Comparison of ENCODE assay signal across 20 mouse cellular contexts in the genomic region with DNA sequence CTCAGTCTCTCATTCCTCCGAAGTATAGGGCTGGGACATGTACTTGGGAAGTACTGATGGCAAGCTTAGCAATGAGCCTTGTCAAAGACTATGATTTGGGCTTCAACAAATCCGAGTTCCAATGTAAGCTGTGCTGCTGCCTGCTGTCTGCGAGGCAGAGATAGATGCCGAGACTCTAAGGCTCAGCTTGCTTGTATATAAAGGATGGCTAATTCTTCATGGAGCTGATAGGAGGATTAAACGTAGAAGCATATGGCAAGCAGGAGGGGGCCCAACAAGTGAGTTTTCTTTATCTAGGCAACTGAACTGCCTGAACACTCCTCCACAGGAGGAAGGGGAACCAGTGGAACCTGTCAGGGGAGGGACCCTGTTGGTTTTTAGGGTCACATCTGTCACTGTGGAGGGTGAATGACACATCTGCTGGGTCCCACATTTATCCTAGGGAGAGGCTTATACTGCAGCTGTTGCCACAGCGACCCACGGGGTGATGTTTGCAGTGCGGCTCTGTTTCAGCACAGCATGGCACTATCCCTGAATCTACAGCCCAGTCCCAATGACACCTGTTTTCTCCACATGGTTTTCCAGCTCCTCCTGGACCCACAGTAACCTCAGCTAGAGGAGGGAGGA. TPM values are rescaled to one million over a fixed set of nuclear protein-coding genes. Genes with fewer than 3 reads are reported as not detected.
DNase-seq lines count a peak whose midpoint lies in the region; ATAC-seq and TF ChIP-seq lines count a peak whose summit lies in the region.
"Had no signal": no experiment of that assay in that cellular context is flagged by ENCODE, and none has a peak within 500 bp of the region (broad histone marks: within the 10 kb centered on the region; RNA-seq: fewer than 3 reads in every experiment).

No protein-coding gene starts in this region.

- H3K4me1 ChIP-seq in forebrain, embryonic 13.5 days, result 0 out of 2 replicates have a peak, but pooled peaks cover 4% of the 10 kb centered on the region
- no peaks in the 10 kb centered on the region for H3K4me1 ChIP-seq in forebrain, embryonic 11.5 days (replicated peaks; ENCODE audit: control insufficient read depth, insufficient read depth, low read length)
- no peaks in the 10 kb centered on the region for H3K4me1 ChIP-seq in hindbrain, embryonic 16.5 days (ENCODE audit: control insufficient read depth, insufficient read depth, low read depth, low read length)
- H3K4me1 ChIP-seq in hindbrain, embryonic 11.5 days (replicated peaks; ENCODE audit: control insufficient read depth, insufficient read depth, low read length), result no peaks in the 10 kb centered on the region
- H3K4me1 ChIP-seq in hindbrain, postnatal 0 days (ENCODE audit: insufficient read depth, low read length), result no peaks in the 10 kb centered on the region
- H3K4me1 ChIP-seq: hindbrain, embryonic 15.5 days; neural tube, embryonic 12.5 days had no signal

- H3K27me3 ChIP-seq in forebrain, embryonic 13.5 days, result no peaks in the 10 kb centered on the region
- no peaks in the 10 kb centered on the region for H3K27me3 ChIP-seq in forebrain, embryonic 11.5 days (ENCODE audit: control insufficient read depth, insufficient read depth, low read length)
- H3K27me3 ChIP-seq in hindbrain, embryonic 16.5 days (replicated peaks; ENCODE audit: control insufficient read depth, insufficient read depth, low read length), result no peaks in the 10 kb centered on the region
- H3K27me3 ChIP-seq in hindbrain, embryonic 11.5 days (ENCODE audit: control insufficient read depth, insufficient read depth, low read length), result no peaks in the 10 kb centered on the region
- H3K27me3 ChIP-seq in hindbrain, postnatal 0 days (ENCODE audit: insufficient read depth, low read length), result no peaks in the 10 kb centered on the region
- H3K27me3 ChIP-seq in myocyte (ENCODE audit: control insufficient read depth, insufficient read depth, insufficient read length), result no peaks in the 10 kb centered on the region
- H3K27me3 ChIP-seq: CH12.LX; hindbrain, embryonic 15.5 days; neural tube, embryonic 12.5 days had no signal

- no peak overlapping the region for H3ac ChIP-seq in myocyte (ENCODE audit: control insufficient read depth, insufficient read length)

- TF ChIP-seq POLR2A in myocyte (IDR thresholded peaks at IDR 0.05; ENCODE audit: insufficient read length, low read depth), result no peak

- no peak overlapping the region for H3K27ac ChIP-seq in forebrain, embryonic 13.5 days
- H3K27ac ChIP-seq in forebrain, embryonic 11.5 days (ENCODE audit: low read depth, low read length), result no peak overlapping the region
- H3K27ac ChIP-seq in hindbrain, embryonic 16.5 days (ENCODE audit: low read depth, low read length), result no peak overlapping the region
- no peak overlapping the region for H3K27ac ChIP-seq in hindbrain, embryonic 11.5 days (ENCODE audit: low read depth, low read length)
- no peak overlapping the region for H3K27ac ChIP-seq in hindbrain, postnatal 0 days
- H3K27ac ChIP-seq: hindbrain, embryonic 15.5 days; neural tube, embryonic 12.5 days had no signal

- H3K4me2 ChIP-seq in forebrain, embryonic 13.5 days, result no peak overlapping the region
- H3K4me2 ChIP-seq in forebrain, embryonic 11.5 days (ENCODE audit: low read depth, low read length, severe bottlenecking), result no peak overlapping the region
- no peak overlapping the region for H3K4me2 ChIP-seq in hindbrain, embryonic 16.5 days (ENCODE audit: low read length)
- no peak overlapping the region for H3K4me2 ChIP-seq in hindbrain, embryonic 11.5 days (replicated peaks; ENCODE audit: low read depth, low read length)
- no peak overlapping the region for H3K4me2 ChIP-seq in hindbrain, postnatal 0 days (ENCODE audit: low read depth, low read length)
- H3K4me2 ChIP-seq in myocyte (ENCODE audit: low read depth), result no peak overlapping the region
- H3K4me2 ChIP-seq: hindbrain, embryonic 15.5 days; liver, embryonic 11.5 days; neural tube, embryonic 12.5 days had no signal

- DNase-seq in forebrain, embryonic 11.5 days (ENCODE audit: low spot score), result no peak
- DNase-seq in hindbrain, embryonic 11.5 days (ENCODE audit: low spot score), result no peak
- no peak for DNase-seq in hindbrain, postnatal 0 days (ENCODE audit: low spot score)
- DNase-seq in urinary bladder, adult 18-20 months (ENCODE audit: low spot score in 2 of 2), result no peak
- DNase-seq: adrenal gland, adult 8-10 months; cerebellum, adult 11-12 months; kidney, adult 8-10 months; kidney, postnatal 36 days; layer of hippocampus, adult 9-11 months; lung, adult 2 months; lung, postnatal 4 days; thymus, adult 18-20 months had no signal

- H3K4me3 ChIP-seq in forebrain, embryonic 13.5 days, result no peak overlapping the region
- H3K4me3 ChIP-seq in forebrain, embryonic 11.5 days (ENCODE audit: low read depth, low read length), result no peak overlapping the region
- no peak overlapping the region for H3K4me3 ChIP-seq in hindbrain, embryonic 16.5 days (ENCODE audit: low read length)
- no peak overlapping the region for H3K4me3 ChIP-seq in hindbrain, embryonic 11.5 days (ENCODE audit: low read depth, low read length)
- H3K4me3 ChIP-seq in hindbrain, postnatal 0 days (ENCODE audit: low read length), result no peak overlapping the region
- no peak overlapping the region for H3K4me3 ChIP-seq in myocyte
- H3K4me3 ChIP-seq: hindbrain, embryonic 15.5 days; neural tube, embryonic 12.5 days had no signal

- H3K9ac ChIP-seq in forebrain, embryonic 13.5 days, result no peak overlapping the region
- H3K9ac ChIP-seq in forebrain, embryonic 11.5 days (ENCODE audit: low read length), result no peak overlapping the region
- no peak overlapping the region for H3K9ac ChIP-seq in hindbrain, embryonic 16.5 days (ENCODE audit: low read depth, low read length)
- no peak overlapping the region for H3K9ac ChIP-seq in hindbrain, embryonic 11.5 days (ENCODE audit: low read depth, low read length)
- H3K9ac ChIP-seq in hindbrain, postnatal 0 days (replicated peaks; ENCODE audit: low read length), result no peak overlapping the region
- H3K9ac ChIP-seq: hindbrain, embryonic 15.5 days; neural tube, embryonic 12.5 days had no signal

- H3K79me2 ChIP-seq in myocyte (ENCODE audit: control insufficient read depth, insufficient read depth), result no peaks in the 10 kb centered on the region

- 0 out of 2 replicates have a peak, but pooled peaks have one; percentile 19 for ATAC-seq in forebrain, embryonic 13.5 days
- ATAC-seq in forebrain, embryonic 11.5 days (replicated peaks; ENCODE audit: low FRiP score), result no peak
- peak; percentile 45; the same call in 1 of the 2 replicates for ATAC-seq in hindbrain, embryonic 16.5 days
- ATAC-seq in hindbrain, embryonic 11.5 days (ENCODE audit: low FRiP score), result no peak
- 0 out of 2 replicates have a peak, but pooled peaks have one; percentile 19 for ATAC-seq in hindbrain, postnatal 0 days
- no peak for ATAC-seq in granulocyte monocyte progenitor cell, adult 5-6 weeks (replicated peaks; ENCODE audit: poor library complexity, severe bottlenecking)

- H3K9me3 ChIP-seq in forebrain, embryonic 13.5 days (replicated peaks), result no peaks in the 10 kb centered on the region
- no peaks in the 10 kb centered on the region for H3K9me3 ChIP-seq in forebrain, embryonic 11.5 days (ENCODE audit: control insufficient read depth, low read length)
- no peaks in the 10 kb centered on the region for H3K9me3 ChIP-seq in hindbrain, embryonic 16.5 days (ENCODE audit: control insufficient read depth, low read length)
- H3K9me3 ChIP-seq in hindbrain, embryonic 11.5 days (ENCODE audit: control insufficient read depth, low read length), result no peaks in the 10 kb centered on the region
- H3K9me3 ChIP-seq in hindbrain, postnatal 0 days (ENCODE audit: low read length), result no peaks in the 10 kb centered on the region
- H3K9me3 ChIP-seq: hindbrain, embryonic 15.5 days; neural tube, embryonic 12.5 days had no signal

- 68% methylated on average over 8 of the region's 8 CpGs for WGBS in forebrain, embryonic 13.5 days
- 77% methylated on average over 8 of the region's 8 CpGs for WGBS in forebrain, embryonic 11.5 days
- 55% methylated on average over 8 of the region's 8 CpGs for WGBS in hindbrain, embryonic 16.5 days
- 72% methylated on average over 8 of the region's 8 CpGs for WGBS in hindbrain, embryonic 11.5 days
- 50% methylated on average over 8 of the region's 8 CpGs for WGBS in hindbrain, postnatal 0 days

- TF ChIP-seq CTCF in hindbrain, postnatal 0 days (IDR thresholded peaks at IDR 0.05; ENCODE audit: low read depth), result no peak

- H3K36me3 ChIP-seq in forebrain, embryonic 13.5 days (ENCODE audit: poor library complexity, severe bottlenecking), result no peaks in the 10 kb centered on the region
- H3K36me3 ChIP-seq in forebrain, embryonic 11.5 days (ENCODE audit: control insufficient read depth, insufficient read depth, low read length), result no peaks in the 10 kb centered on the region
- H3K36me3 ChIP-seq in hindbrain, embryonic 16.5 days (ENCODE audit: control insufficient read depth, insufficient read depth, low read length), result no peaks in the 10 kb centered on the region
- no peaks in the 10 kb centered on the region for H3K36me3 ChIP-seq in hindbrain, embryonic 11.5 days (ENCODE audit: control insufficient read depth, insufficient read depth, low read length)
- no peaks in the 10 kb centered on the region for H3K36me3 ChIP-seq in hindbrain, postnatal 0 days (ENCODE audit: insufficient read depth, low read length)
- no peaks in the 10 kb centered on the region for H3K36me3 ChIP-seq in myocyte (ENCODE audit: control insufficient read depth, insufficient read depth)
- H3K36me3 ChIP-seq: hindbrain, embryonic 15.5 days; neural tube, embryonic 12.5 days had no signal

TF ChIP-seq in myocyte, 11 proteins besides CTCF, POLR2A, EP300 and RAD21 (continues in another document):
- peak; percentile 4 for TF ChIP-seq TCF12 (IDR thresholded peaks at IDR 0.05; ENCODE audit: insufficient read depth, poor library complexity, severe bottlenecking)
- TF ChIP-seq MAX (IDR thresholded peaks at IDR 0.05; ENCODE audit: low read depth), result no peak
- peak in 2 of 3 experiments; percentile 56 to 82 for TF ChIP-seq MYOG (IDR thresholded peaks at IDR 0.05; ENCODE audit: control insufficient read depth in 1 of 3, insufficient read depth in 1 of 3, insufficient read length in 2 of 3, low read depth in 2 of 3)
- TF ChIP-seq E2F4 (IDR thresholded peaks at IDR 0.05; ENCODE audit: insufficient read depth), result no peak
- peak in 2 of 3 experiments; percentile 54 to 77 for TF ChIP-seq MYOD1 (IDR thresholded peaks at IDR 0.05; ENCODE audit: control insufficient read depth in 1 of 3, insufficient read length in 2 of 3, low read depth in 2 of 3)

RNA-seq across cellular contexts. Expression of gene Sypl, which starts 49.8 kb away (rescaled TPM):
- 41.1 and 41.2 TPM in 2 replicates for polyA plus RNA-seq in forebrain, embryonic 13.5 days (2015; fragmentation: Nextera tagmentation; extraction: Ambion mirVana)
- 49.4 and 53.3 TPM in 2 replicates for polyA plus RNA-seq in forebrain, embryonic 11.5 days (2014; fragmentation: Nextera tagmentation; extraction: Ambion mirVana)
- 43.4 and 46.0 TPM in 2 replicates for polyA plus RNA-seq in hindbrain, embryonic 16.5 days (2015; fragmentation: Nextera tagmentation; extraction: Ambion mirVana)
- polyA plus RNA-seq in hindbrain, embryonic 11.5 days (2014; fragmentation: Nextera tagmentation; extraction: Ambion mirVana), result 59.5 and 59.8 TPM in 2 replicates
- 21.5 and 22.6 TPM in 2 replicates for total RNA-seq in hindbrain, postnatal 0 days (2014; rRNA removed)
- polyA plus RNA-seq in hindbrain, postnatal 0 days (2015; fragmentation: Nextera tagmentation; extraction: Ambion mirVana), result 46.8 and 48.3 TPM in 2 replicates
- 64.0 TPM for polyA plus RNA-seq in myocyte (2012; fragmentation: generic; extraction: Trizol)
- 115 and 136 TPM in 2 replicates for total RNA-seq in granulocyte monocyte progenitor cell, adult 5-6 weeks (2014; fragmentation: Nextera tagmentation)
- 78.7 and 79.8 TPM in 2 replicates for total RNA-seq in granulocyte monocyte progenitor cell, adult 5-6 weeks (2017)

Comparison
In these comparisons a context has a peak if more than half of its experiments do, and no peak if none do; other contexts are left out.
1. ATAC-seq: peak in forebrain, embryonic 13.5 days (single experiment), hindbrain, embryonic 16.5 days (single experiment) and hindbrain, postnatal 0 days (single experiment); none in forebrain, embryonic 11.5 days (single experiment), hindbrain, embryonic 11.5 days (single experiment) and granulocyte monocyte progenitor cell, adult 5-6 weeks (single experiment).